Comparison of ENCODE assay signal across 10 mouse cellular contexts in the genomic region with DNA sequence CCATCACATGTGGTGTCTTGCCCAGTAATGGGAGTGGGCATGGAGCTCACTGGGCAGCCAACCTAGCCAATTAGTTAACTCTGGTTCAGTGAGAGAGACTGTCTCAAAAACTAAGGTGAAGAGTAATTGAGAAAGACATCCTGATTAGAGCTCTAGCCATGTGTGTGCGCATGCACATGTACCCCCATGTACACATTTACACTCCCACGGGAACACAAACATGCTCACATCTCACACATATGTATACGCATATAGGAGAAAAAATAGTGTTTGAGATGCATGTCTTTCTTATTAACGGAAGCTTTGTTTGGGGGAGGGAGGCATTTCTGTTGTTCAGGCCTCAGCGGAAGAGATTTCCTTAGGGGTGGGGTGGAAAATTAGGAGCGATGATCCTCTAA.
DNase-seq lines count a peak whose midpoint lies in the region; ATAC-seq lines count a peak whose summit lies in the region.
"Had no signal": no experiment of that assay in that cellular context is flagged by ENCODE, and none has a peak within 500 bp of the region (broad histone marks: within the 10 kb centered on the region; RNA-seq: fewer than 3 reads in every experiment).

No protein-coding gene starts in this region.

- peak; percentile 46 to 65 for DNase-seq in cerebellum, postnatal 10 days
- no peak for DNase-seq in cerebellum, adult 9-10 months
- no peak for DNase-seq in lung, postnatal 4 days
- DNase-seq in ovary, postnatal 36 days (ENCODE audit: low spot score): no peak
- DNase-seq in cerebellum, adult 9-11 months: no peak
- DNase-seq: spleen, adult 18-20 months had no signal

- peaks cover 8% of the 10 kb centered on the region for H3K4me1 ChIP-seq in lung, embryonic 16.5 days (replicated peaks; ENCODE audit: control insufficient read depth, insufficient read depth, low read length)
- H3K4me1 ChIP-seq in limb, embryonic 12.5 days (replicated peaks): peaks cover 6% of the 10 kb centered on the region
- no peaks in the 10 kb centered on the region for H3K4me1 ChIP-seq in stomach, embryonic 14.5 days (ENCODE audit: control insufficient read depth, insufficient read depth, low read length)

- no peak overlapping the region for H3K27ac ChIP-seq in lung, embryonic 16.5 days (ENCODE audit: low read length)
- H3K27ac ChIP-seq in limb, embryonic 12.5 days: no peak overlapping the region
- H3K27ac ChIP-seq in stomach, embryonic 14.5 days (ENCODE audit: low read length): no peak overlapping the region
- H3K27ac ChIP-seq: macrophage had no signal

- ATAC-seq in lung, embryonic 16.5 days (ENCODE audit: low read depth): no peak
- ATAC-seq in limb, embryonic 12.5 days (ENCODE audit: insufficient number of reproducible peaks, insufficient read depth, low FRiP score, low TSS enrichment, low read depth): peak; percentile 31; the same call in 1 of the 2 replicates
- no peak for ATAC-seq in stomach, embryonic 14.5 days (ENCODE audit: insufficient number of reproducible peaks, insufficient read depth, low FRiP score, low read depth)

- H3K4me2 ChIP-seq in lung, embryonic 16.5 days (ENCODE audit: low read depth, low read length): peak overlapping the region; percentile 72
- H3K4me2 ChIP-seq in limb, embryonic 12.5 days: peak overlapping the region; percentile 74
- H3K4me2 ChIP-seq in stomach, embryonic 14.5 days (replicated peaks; ENCODE audit: low read depth, low read length): peak overlapping the region; percentile 77

- no peak overlapping the region for H3K9ac ChIP-seq in lung, embryonic 16.5 days (ENCODE audit: low read length)
- peak overlapping the region; percentile 57 for H3K9ac ChIP-seq in limb, embryonic 12.5 days (replicated peaks)
- no peak overlapping the region for H3K9ac ChIP-seq in stomach, embryonic 14.5 days (replicated peaks; ENCODE audit: low read depth, low read length)

- 37% methylated on average over 6 of the region's 6 CpGs for WGBS in lung, embryonic 16.5 days
- 44% methylated on average over 6 of the region's 6 CpGs for WGBS in limb, embryonic 12.5 days
- 41% methylated on average over 6 of the region's 6 CpGs for WGBS in stomach, embryonic 14.5 days

- peak overlapping the region; percentile 44 for H3K4me3 ChIP-seq in lung, embryonic 16.5 days (ENCODE audit: low read length)
- H3K4me3 ChIP-seq in limb, embryonic 12.5 days (replicated peaks): peak overlapping the region; percentile 40
- peak overlapping the region; percentile 27; the same call in 1 of the 2 replicates for H3K4me3 ChIP-seq in stomach, embryonic 14.5 days (ENCODE audit: low read depth, low read length)

- no peaks in the 10 kb centered on the region for H3K27me3 ChIP-seq in lung, embryonic 16.5 days (ENCODE audit: control insufficient read depth, insufficient read depth, low read depth, low read length)
- no peaks in the 10 kb centered on the region for H3K27me3 ChIP-seq in limb, embryonic 12.5 days
- no peaks in the 10 kb centered on the region for H3K27me3 ChIP-seq in stomach, embryonic 14.5 days (ENCODE audit: control insufficient read depth, insufficient read depth, low read length)

- H3K9me3 ChIP-seq in lung, embryonic 16.5 days (ENCODE audit: control insufficient read depth, low read length): no peaks in the 10 kb centered on the region
- H3K9me3 ChIP-seq in limb, embryonic 12.5 days: no peaks in the 10 kb centered on the region
- no peaks in the 10 kb centered on the region for H3K9me3 ChIP-seq in stomach, embryonic 14.5 days (ENCODE audit: control insufficient read depth, low read depth, low read length)

- H3K36me3 ChIP-seq in lung, embryonic 16.5 days (ENCODE audit: control insufficient read depth, insufficient read depth, low read length): no peaks in the 10 kb centered on the region
- no peaks in the 10 kb centered on the region for H3K36me3 ChIP-seq in limb, embryonic 12.5 days
- H3K36me3 ChIP-seq in stomach, embryonic 14.5 days (ENCODE audit: control insufficient read depth, insufficient read depth, low read length): no peaks in the 10 kb centered on the region

Comparison
In these comparisons a context has a peak if more than half of its experiments do, and no peak if none do; other contexts are left out.
1. DNase-seq: peak in cerebellum, postnatal 10 days (2 of 2); none in cerebellum, adult 9-10 months (single experiment), lung, postnatal 4 days (0 of 2), ovary, postnatal 36 days (single experiment) and cerebellum, adult 9-11 months (single experiment).
2. Peak in every context shown above with its lines, with median percentiles within 50 percentile points of each other: H3K4me2 ChIP-seq and H3K4me3 ChIP-seq.